Mouse (Mus musculus) effector memory CD4-positive, alpha-beta T cell, adult 5 months (primary cell): ENCODE data around the gene Cox18. TPM values are rescaled to one million over a fixed set of nuclear protein-coding genes. Genes with fewer than 3 reads are reported as not detected.

Experiments
- polyA plus RNA-seq: library from polyadenylated mRNA; unstranded; fragments of 100-300 nt; shearing (Covaris generic); gene quantifications from one replicate; pipeline ENCODE4 v1.2.1, GENCODE M21; 2017

Cox18 gene
- polyA plus RNA-seq = 25.3 TPM

DNA sequence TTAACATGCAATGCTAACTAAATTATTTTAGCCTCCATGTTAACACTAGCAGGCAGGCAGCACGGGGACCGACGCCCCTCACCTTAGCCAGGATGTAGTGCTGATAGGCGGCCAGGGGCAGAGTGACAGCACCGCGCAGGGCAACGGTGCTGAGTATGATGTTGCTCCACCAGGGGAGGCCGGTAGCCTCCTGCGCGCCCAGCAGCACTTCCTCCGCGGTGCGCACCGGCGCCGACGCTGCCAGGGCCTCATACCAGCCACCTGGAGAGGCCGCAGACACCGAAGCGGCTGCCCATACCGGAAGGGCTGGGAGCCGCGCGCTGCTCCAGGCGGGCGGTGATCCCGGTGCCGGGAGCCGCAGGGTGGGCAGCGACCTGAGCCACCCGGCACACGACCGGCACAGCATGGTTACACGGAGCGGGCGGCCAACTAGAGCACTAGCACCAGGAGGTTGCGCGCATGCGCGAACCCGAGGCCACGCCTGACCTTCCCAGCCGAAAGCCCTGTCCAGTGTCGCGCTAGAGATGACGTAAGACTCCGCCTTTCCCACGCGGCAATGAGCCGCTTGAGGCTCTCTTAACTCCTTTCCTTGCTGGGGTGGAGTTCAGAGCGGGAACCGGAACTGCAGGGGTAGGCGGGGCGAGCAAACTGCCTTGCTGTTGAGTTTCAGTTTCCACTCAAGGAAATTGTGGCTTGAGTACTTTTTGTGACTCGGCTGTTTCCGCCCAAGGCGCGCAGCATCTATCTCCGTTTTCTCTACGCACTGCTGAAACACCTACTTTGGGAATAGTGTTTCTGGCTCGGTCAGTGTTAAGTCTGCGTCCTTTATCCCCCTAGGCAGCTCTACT is at the start of gene Cox18:
Cox18 (minus strand) TSS at position 468 of the 848 bp plus-strand sequence.

Other genes with a start within 250 kb of the Cox18 start
- 35.9 TPM for gene Ankrd17, start 142.6 kb upstream of the Cox18 start, polyA plus RNA-seq
- gene Gm9958, start 143.2 kb upstream of the Cox18 start, polyA plus RNA-seq = 0.97 TPM
- gene Alb, start 236.9 kb upstream of the Cox18 start, polyA plus RNA-seq = not detected